Mouse (Mus musculus) liver (tissue): ENCODE measurements around the gene Bpifb3.
A peak's percentile ranks its signal among the peaks of the same experiment; 100 is the strongest.

ENCODE experiments used
- DNase-seq: peaks from one replicate; pipeline ENCODE4 v3.0.0-alpha.2; 2020; ENCODE audit warnings: mixed read lengths

Gene Bpifb3

DNA sequence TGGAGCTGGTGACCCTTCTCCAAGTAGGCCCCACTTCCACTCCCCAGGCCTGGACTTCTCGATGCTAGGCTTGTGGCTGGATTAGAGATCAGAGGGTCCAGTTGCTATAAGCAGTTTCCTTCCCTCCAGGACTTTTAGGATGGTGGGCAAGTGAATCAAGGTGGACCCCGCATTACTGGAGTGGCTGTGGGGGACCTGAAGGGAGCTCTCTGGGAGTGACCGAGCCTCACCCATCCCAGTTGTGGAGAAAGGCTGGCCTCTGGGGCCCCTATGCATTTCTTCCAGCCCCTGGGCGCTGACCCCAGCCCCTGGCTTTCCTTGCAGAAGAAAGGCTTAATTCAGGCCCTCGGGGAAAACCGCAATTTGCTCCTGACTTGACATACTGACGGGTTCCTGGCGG is at the start of gene Bpifb3:
Gene Bpifb3, plus strand, starts transcription at position 301 of the 400 bp plus-strand sequence.
- no peak for DNase-seq

DNA sequence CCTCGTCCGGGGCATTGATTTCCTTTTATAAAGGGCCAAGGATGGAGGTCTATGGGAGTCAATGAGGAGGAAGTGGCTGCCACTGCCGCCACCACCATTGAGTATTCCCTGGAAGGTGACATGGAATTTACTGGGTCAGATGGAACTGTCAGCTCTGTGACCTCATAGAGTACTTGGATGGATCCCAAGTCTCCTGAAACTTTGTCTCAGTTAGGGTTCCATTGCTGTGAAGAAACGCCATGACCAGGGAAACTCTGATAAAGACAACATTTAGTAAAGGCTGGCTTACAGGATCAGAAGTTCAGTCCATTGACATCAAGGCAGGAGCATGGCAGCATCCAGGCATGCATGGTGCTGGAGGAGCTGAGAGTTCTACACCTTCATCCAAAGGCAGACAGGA is 47.0 kb upstream of the Bpifb3 start, which contains the start of gene Sun5:
Gene Sun5, minus strand, starts transcription at position 101 of the 400 bp plus-strand sequence.
- DNase-seq, result no peak

DNA sequence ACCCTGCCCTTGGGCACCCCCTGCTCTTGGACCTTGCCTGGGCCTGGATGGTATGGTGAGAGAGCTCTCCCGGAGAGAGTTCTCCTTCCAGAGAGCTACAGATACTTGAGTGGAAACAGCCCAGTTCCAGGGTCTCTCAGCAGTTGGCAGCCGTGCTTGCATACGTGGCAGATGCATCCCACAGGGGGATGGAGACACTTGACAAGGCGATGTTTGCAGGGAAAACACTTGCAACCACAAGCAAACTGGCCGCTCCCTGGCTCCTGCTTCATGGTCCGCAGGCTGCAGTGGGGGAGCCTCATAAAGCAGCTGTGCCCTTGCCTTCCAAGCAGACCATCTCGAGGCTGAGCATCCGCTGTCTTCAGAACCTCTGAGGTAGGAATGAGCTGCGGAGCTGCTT is 43.3 kb upstream of the Bpifb3 start, which contains the start of gene Bpifb2:
Gene Bpifb2, plus strand, starts transcription at position 301 of the 400 bp plus-strand sequence.
- no peak for DNase-seq

DNA sequence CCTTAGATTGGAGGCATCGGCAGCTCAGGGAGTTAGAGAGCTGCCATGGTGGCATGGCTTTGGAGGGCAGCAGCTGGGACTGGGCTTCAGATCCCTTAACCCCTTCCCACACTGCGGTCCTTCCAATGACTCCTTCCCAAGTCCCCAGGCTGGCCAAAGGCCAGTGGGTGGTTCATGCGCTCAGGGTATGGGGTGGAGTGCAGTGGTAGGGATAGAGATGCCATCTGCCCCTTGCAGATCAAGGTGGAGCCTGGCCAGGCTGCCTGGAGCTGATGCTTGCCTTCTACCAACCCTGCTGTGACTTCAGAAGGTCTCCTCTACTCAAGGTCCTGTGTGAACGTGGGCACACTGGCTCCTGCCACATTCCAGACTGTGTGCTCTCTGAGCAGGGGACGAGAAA is 18.9 kb upstream of the Bpifb3 start:
- no peak for DNase-seq

DNA sequence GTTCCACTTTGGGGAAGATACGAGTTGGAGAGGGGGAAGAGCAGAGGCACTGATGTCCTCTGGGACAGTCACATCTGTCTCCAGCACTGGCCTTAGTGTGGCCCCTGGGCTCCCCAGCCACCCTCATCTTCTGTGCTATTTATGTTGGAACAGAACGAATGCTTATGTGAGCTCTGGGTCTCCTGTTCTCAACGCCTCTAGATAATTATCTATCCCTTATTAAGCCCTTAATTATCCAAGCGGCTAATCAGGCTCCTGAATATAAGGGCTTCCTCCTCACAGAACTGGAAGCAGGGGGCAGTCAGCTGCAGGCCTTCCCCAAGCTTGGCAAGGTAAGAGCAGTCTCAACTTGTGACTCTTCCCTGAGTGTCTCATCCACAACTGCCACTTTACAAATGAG is 17.9 kb upstream of the Bpifb3 start, which contains the start of gene Bpifb6:
Gene Bpifb6, plus strand, starts transcription at position 301 of the 400 bp plus-strand sequence.
- no peak for DNase-seq

DNA sequence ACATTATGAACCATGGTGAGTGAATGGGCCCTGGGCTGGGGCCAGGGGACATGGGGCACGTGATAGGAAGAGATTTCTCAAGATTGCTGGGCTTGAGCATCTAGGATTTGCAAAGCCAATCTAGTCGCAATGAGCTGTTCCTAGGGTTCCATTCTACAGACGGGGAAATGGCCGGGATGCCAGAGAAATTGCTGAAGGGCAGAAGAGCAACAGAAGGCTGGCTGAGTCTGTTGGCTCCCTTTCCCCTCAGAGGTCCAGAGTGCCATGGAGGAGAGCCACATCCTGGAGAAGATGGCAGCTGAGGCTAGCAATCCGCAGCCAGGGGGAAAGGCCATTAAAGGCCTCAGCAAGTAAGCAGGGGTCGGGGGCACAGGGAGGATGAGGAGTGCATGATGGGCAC is 15.3 kb upstream of the Bpifb3 start:
- no peak for DNase-seq

DNA sequence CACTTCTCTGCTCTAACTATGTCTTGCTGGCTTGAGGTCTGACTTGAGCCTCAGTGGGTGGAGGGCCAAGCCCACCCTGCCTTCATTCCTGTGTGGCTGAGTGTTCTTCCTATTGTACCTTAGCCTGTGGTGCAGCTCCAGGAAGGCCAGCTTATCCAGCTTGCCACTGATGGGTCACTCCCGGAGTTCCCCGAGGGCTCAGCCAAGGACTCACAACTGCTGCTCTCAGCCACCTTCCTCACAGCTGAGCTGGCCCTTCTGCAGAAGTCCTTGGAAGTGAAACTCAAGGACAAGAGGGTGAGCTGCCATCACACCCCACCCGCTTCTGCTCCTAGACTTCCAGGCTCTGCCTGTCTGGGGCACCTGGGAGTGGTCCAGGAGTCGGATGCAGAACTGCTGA is 11.4 kb upstream of the Bpifb3 start:
- no peak for DNase-seq

DNA sequence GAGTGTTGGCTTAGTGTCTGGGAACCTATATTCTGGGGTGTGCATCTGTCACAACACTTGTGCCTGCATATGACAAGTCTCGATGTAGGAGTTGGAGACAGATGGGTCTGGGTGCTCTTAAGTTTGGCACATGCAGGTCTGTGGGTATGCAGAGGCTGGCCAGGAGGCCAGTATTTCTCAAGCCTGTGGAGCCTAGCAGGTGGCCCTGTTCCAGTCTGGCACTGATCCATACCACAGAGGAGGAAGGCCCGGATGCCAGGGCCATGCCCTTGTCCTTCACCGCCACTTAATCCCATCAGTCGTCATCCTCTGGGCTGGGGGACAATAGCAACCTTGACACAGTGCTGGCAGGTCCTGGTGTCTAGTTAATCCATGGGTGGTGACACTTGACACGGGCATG is 3.9 kb upstream of the Bpifb3 start:
- no peak for DNase-seq

DNA sequence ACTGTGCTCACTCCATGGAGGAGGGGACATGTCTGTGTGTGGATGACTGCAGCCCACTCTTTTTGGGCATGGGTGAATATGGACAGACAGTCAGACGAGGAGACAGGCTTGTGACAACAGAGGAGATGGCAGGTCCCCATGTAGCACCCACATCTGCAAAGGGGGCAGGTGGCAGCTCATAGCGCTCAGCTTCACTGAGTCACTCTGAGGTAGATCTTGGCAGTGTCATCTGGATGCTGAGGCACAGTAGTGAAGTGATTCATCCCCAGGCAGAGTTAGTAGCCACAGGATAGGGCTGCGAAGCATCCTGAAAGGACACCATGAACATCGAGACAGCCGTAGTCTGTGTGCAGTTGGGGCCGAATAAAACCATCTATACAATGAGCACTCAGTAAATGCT is 3.2 kb downstream of the Bpifb3 start:
- no peak for DNase-seq

DNA sequence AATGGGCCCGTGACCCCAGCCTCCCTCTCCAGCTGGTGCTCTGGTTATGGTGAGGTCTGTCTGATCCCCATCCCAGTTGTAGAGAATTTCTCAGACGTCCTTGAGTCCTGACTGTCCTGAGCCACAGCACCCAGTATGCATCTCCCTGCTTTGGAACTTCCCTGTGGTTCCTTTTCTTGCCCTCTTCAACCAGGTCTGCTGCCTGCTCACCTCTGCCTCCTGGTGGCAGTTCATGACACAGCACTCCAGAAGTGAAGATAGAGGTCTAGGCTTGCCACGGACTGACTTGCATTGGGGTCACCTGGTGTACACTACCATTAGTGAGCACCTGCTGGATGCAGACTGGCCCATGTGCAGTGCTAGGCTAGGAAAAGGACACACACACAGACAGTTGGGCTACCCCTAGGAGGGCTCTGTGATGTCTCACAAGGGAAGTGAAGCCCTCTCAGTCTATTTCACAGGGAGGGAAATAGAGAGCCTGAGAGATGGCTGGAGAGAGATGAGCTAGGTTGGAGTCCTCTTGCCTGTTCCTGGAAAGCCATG is 11.9 kb downstream of the Bpifb3 start:
- DNase-seq, result peak; percentile 55

DNA sequence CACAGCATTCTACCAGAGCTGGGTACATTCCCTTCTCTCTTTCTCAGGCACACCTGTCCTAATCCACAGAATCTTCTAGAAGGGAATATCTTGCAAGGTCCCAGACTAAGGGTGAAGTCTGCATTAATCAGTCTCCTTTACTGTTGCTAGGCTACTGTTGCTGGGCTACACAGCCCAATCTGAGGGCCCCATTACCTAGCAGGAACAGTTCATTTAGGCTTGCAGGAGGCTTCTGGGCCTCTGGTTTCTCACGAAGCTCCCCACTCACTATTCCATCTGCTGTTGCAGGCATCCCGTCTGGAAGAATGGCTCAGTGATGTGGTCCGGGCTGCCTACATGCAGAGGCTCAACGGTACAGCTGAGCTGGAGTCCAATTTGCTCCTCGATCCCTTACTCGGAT is 13.1 kb downstream of the Bpifb3 start:
- no peak for DNase-seq

DNA sequence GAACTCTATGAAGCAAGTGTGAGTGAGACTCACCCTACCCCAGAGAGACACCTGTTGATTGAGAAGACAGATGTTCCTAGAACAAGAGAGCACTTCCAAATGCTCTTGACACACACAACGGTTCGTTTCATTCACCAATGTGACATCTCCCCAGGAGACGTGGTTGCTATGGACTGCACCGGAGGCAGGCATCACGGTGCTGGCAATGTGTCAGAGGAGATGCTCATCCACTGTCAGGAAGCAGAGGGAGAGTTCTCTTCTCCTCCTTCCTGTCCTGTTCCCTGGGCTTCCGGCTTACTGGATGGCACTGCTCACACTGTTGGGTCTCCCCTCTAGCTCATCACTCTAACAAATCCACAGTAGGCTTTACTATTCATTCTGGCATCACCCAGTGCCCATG is 15.3 kb downstream of the Bpifb3 start:
- DNase-seq, result no peak

DNA sequence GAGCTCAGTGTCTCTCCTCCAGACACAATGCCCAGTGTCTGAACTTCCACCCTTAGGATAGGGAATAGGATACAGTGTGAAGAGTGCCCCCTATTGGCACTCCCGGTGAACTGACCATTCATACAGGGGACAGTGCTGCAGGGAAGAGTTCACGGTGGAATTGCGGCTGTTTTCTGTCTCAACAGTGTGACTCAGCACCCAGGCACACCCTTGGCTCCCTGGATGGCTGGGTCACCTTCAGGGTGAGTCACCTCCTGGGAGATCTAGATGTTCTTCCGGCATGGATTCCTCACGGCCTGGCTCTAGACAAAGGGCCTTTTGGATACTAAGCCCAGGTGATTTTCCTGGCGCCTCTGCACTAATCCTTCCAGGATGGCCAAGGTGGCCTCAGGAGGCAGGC is 17.3 kb downstream of the Bpifb3 start:
- no peak for DNase-seq

DNA sequence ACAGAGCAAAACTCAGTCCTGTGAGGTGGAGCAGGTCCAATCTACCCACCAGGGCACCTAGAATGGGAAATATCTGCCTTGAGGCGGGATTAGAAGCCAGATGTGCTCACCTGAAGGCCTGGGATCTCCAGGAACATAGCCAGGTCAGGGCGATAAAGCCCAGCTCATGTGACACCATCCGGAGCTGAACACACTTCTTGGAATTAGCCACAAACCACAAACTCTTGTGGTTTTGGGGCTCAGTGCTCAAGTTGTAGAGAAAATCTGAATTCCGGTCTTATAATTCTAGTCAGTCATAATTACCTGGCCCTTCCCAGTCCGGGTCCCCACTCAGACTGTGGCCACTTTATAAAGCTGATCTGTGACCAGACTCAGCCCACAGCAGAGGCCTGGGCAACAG is 19.8 kb downstream of the Bpifb3 start, which contains the start of gene Bpifb4:
Gene Bpifb4, plus strand, starts transcription at position 370 of the 400 bp plus-strand sequence.
- DNase-seq, result no peak

DNA sequence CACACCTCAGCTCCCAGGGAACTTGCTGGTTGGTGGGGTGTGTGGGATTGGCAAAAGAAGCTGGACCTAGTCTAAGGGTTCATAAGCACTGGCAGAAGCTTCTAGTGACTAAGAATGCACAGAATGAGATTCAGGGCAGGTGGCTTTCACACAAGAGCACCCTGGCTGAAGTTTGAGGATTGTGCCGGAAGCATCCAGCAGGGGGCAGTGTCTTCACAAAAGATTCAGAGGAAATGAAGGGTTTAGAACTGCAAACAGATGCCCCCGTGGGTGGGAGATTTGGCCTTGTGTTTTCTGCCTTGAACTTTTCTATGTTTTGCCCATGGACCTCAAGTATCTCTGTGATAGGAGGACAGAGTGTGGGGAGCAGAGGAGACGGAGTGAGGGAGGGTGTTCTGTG is 25.5 kb downstream of the Bpifb3 start:
- peak; percentile 47 for DNase-seq

DNA sequence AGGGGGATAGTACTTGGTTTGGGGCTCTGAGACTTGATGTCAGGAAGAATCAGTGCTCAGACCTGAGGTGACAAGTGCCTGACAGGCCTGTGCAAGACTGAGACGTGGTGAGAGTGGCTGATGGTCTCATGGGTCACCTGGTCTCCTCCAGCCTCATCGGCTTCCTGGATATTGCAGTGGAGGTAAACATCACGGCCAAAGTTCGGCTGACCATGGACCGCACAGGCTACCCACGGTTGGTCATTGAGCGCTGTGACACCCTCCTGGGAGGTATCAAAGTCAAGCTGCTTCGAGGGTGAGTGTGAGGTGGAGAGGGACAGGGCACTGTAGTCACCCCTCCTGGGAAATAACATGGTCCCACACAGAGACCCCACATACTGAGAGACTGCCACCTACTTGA is 26.5 kb downstream of the Bpifb3 start:
- DNase-seq, result no peak

DNA sequence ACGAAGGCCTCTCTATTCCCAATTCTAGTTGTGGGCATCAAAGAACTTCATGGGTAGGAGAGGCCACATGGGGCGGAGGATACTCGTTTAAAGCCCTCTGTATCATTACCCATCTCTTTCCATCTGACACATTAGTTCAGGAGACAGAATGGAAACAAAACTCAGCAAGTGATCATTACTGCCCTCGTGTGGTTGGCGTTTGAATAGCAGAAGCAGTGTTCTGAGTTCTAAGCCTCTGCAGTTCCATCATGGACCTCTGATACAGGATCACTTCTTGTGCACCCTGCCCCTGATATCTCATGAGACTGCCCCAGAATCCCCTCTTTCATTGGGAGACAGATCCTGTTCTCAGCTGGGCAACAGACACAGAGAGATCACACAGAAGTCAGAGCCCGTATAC is 34.9 kb downstream of the Bpifb3 start:
- peak; percentile 48 for DNase-seq

DNA sequence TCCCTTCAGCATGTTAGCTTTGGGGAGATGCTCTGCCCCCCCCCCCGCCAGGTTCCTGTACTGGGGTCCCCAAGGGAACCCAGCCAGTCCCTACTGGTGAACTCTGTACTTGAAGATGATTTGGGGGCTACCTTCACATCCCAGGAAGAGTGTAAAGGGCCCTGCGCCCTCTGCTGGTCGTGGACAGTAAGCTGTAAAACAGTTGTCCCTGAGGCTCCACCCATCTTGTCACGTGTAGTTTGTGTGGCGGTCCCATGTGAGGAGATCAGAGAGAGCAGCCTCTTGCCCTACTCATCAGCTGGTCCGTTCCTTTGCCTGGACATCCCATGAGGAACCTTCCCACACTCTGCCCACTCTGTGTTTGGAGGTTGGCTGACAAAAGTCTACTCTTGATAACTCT is 35.8 kb downstream of the Bpifb3 start:
- DNase-seq, result peak; percentile 56

DNA sequence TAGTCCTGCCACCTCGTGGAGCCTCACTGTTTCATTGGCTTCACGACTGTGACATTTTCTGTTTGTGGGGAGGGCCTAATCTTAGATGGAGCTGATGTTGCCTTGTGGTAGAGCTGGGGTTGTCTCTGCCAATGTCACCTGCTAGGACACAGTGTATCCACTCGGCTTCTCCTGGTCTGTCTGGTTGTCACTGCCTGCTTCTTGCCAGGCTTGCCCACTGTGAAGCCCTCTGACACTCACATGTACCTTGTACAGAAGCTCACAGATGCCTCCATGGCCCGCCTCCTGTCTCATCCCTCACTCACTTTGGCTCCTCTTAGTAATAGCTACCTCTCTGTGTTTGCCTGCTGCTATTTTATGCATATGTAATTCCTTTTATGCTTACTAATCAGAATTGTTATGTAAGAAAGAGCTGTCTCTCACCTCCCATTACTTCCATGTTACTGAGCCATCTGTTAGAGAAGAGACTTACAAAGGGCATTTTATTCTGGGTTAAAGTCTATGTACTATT is 44.8 kb downstream of the Bpifb3 start:
- no peak for DNase-seq

DNA sequence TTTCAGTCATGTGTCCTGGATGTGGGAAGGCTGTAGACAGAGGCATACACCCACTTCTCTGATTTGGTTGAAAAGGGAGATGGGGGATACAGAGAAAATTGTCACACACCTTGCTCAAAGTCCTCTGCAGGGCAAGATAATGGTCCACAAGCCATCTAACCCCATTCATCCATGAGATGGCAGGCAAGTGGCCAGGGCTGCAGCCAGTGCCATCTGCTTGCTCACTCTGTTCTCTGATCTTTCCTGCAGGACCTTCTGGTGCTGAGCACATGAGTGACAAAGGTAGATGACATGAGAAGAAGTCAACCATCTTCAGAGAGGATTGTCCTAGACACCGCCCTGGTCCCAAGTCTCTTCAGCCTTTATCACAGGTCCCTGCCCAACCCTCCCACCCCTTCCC is 45.3 kb downstream of the Bpifb3 start:
- DNase-seq, result no peak

DNA sequence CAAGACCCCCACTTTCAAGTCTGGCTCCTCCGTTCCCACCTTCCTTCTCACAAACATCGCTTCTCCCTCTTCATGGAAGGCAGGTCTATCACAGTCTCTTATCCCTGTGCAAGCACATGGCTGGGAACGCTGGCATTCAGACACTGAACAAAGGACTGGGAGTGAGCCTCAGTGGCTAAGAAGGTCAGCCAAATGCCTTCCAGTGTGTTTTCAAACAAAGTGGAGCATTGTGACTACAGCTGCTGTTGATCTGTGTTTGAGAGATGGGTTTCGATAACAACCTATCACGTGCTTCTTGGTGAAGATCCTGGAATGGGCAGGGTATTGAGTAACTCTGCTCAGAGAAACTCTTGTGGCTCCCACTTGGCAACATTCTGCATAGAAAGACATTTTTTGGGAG is 52.2 kb downstream of the Bpifb3 start:
- no peak for DNase-seq

DNA sequence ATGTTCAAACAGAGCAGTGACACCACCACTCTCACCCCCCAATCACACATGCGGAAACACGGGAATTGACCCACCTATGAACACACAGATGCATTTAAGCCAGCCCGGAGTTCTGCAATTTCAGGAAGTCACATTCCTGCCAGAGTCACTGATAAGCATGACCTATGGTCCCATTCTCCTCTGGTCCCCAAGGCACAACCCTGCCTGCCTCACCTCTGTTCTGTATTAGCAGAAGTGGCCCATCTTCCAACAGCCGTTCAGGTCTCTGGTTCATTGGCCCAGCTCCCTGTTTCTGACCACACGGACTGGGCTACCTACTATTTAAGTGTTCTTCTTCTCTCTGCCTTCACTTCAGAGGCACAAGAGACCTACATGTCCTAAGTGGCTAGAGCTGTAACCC is 56.6 kb downstream of the Bpifb3 start, which contains the start of gene Bpifa6:
Gene Bpifa6, plus strand, starts transcription at position 364 of the 400 bp plus-strand sequence.
- DNase-seq, result no peak
